Mouse (Mus musculus) midbrain, embryonic 15.5 days (tissue): ENCODE results near the gene Pla2g10. TPM values are rescaled to one million over a fixed set of nuclear protein-coding genes. Genes with fewer than 3 reads are reported as not detected.
"Not testable (repeated sequence)": the region's sequence is repeated elsewhere in the genome, so short reads cannot be mapped to it uniquely, and the experiment has no call there.

ENCODE experiments used
- ATAC-seq: fragments of 200-750 bp; cut with Nextera tagmentation; replicated peaks from 2 replicates; pipeline ENCODE4 v1.8.0; 2017; ENCODE audit warnings: moderate TSS enrichment
- H3K27ac ChIP-seq: fragments of 300-500 bp; sonication (generic); 2 replicates; pipeline ENCODE4 v1.5.1; 2015; ENCODE audit warnings: mild to moderate bottlenecking, inconsistent platforms
- H3K27me3 ChIP-seq: fragments of 300-500 bp; sonication (generic); replicated peaks from 2 replicates; pipeline ENCODE4 v1.6.1; 2015; ENCODE audit warnings: inconsistent platforms
- H3K36me3 ChIP-seq: fragments of 300-500 bp; sonication (generic); replicated peaks from 2 replicates; pipeline ENCODE4 v1.6.1; 2015; ENCODE audit warnings: inconsistent platforms
- H3K4me1 ChIP-seq: fragments of 300-500 bp; sonication (generic); 2 replicates; pipeline ENCODE4 v1.6.1; 2015; ENCODE audit warnings: inconsistent platforms
- H3K4me2 ChIP-seq: fragments of 300-500 bp; sonication (generic); 2 replicates; pipeline ENCODE4 v1.6.1; 2015; ENCODE audit warnings: inconsistent platforms, mild to moderate bottlenecking, moderate library complexity
- H3K4me3 ChIP-seq: fragments of 300-500 bp; sonication (generic); 2 replicates; pipeline ENCODE4 v1.5.1; 2015; ENCODE audit warnings: mild to moderate bottlenecking, inconsistent platforms
- H3K9ac ChIP-seq: fragments of 300-500 bp; sonication (generic); 2 replicates; pipeline ENCODE4 v1.6.1; 2015; ENCODE audit warnings: mild to moderate bottlenecking, inconsistent platforms
- H3K9me3 ChIP-seq: fragments of 300-500 bp; sonication (generic); 2 replicates; pipeline ENCODE4 v1.6.1; 2016; ENCODE audit warnings: inconsistent platforms
- WGBS: fragments of 180-500 bp; shearing (Covaris S2); methylation state at CpG from one replicate; pipeline ENCODE4 v1.1.7; 2015; ENCODE audit warnings: mixed read lengths; 5-methylcytosine and 5-hydroxymethylcytosine counted together
- polyA plus RNA-seq: library from polyadenylated mRNA; unstranded; fragments of >200 nt; fragmentation: Nextera tagmentation; extraction: Ambion mirVana; gene quantifications from 2 replicates; pipeline ENCODE4 v1.2.1, GENCODE M21; 2015

Pla2g10 gene
- polyA plus RNA-seq = 0.39 and 0.42 TPM in 2 replicates

- ATAC-seq = no peak; the same call in 1 of the 2 replicates
- H3K27me3 ChIP-seq = no peaks in the 10 kb centered on the region
- 15% methylated on average over 26 of the region's 26 CpGs for WGBS
- H3K4me3 ChIP-seq = 0 out of 2 replicates have a peak within 1 kb of the TSS, but pooled peaks have one; percentile 6
- H3K9me3 ChIP-seq = no peaks in the 10 kb centered on the region
- H3K9ac ChIP-seq = no peak within 1 kb of the TSS
- no peaks in the 10 kb centered on the region for H3K36me3 ChIP-seq
- H3K27ac ChIP-seq = no peak within 1 kb of the TSS
- no peaks in the 10 kb centered on the region for H3K4me1 ChIP-seq
- peak within 1 kb of the TSS; percentile 29 for H3K4me2 ChIP-seq
Measured at GRCm38 (mm10) chr16:13730285-13731255, at the start of gene Pla2g10. Gene Pla2g10 (minus strand): TSS chr16:13730983.

- WGBS = 91% methylated on average over 3 of the region's 3 CpGs
Measured at GRCm38 (mm10) chr16:13774651-13775050, 43.9 kb upstream of the Pla2g10 start.

GRCm38 (mm10) chr16:13774011-13774410, 43.2 kb upstream of the Pla2g10 start:
- not testable (repeated sequence) for H3K4me2 ChIP-seq, H3K36me3 ChIP-seq, H3K9ac ChIP-seq, H3K9me3 ChIP-seq, ATAC-seq, H3K27ac ChIP-seq, H3K27me3 ChIP-seq, H3K4me1 ChIP-seq, H3K4me3 ChIP-seq
- 94% methylated on average over 2 of the region's 2 CpGs for WGBS

More at GRCm38 (mm10) chr16:13774651-13775050, 43.9 kb upstream of the Pla2g10 start:
- H3K27me3 ChIP-seq, H3K4me3 ChIP-seq, H3K9me3 ChIP-seq, H3K36me3 ChIP-seq, ATAC-seq, H3K4me2 ChIP-seq, H3K9ac ChIP-seq, H3K27ac ChIP-seq, H3K4me1 ChIP-seq: not testable (repeated sequence)

GRCm38 (mm10) chr16:13772051-13772450, 41.3 kb upstream of the Pla2g10 start:
- not testable (repeated sequence) for H3K27ac ChIP-seq, H3K9me3 ChIP-seq, ATAC-seq, H3K36me3 ChIP-seq, H3K9ac ChIP-seq, H3K4me3 ChIP-seq, H3K27me3 ChIP-seq, H3K4me1 ChIP-seq, H3K4me2 ChIP-seq
- 83% methylated on average over 5 of the region's 5 CpGs for WGBS

- H3K4me2 ChIP-seq, H3K27me3 ChIP-seq, H3K27ac ChIP-seq, H3K9ac ChIP-seq, H3K9me3 ChIP-seq, H3K4me1 ChIP-seq, H3K36me3 ChIP-seq, H3K4me3 ChIP-seq, ATAC-seq: not testable (repeated sequence)
- 83% methylated on average over 4 of the region's 4 CpGs for WGBS
Measured at GRCm38 (mm10) chr16:13771603-13772002, 40.8 kb upstream of the Pla2g10 start.

GRCm38 (mm10) chr16:13766367-13766766, 35.6 kb upstream of the Pla2g10 start:
- no peak overlapping the region for H3K4me3 ChIP-seq
- no peaks in the 10 kb centered on the region for H3K27me3 ChIP-seq
- H3K4me2 ChIP-seq = no peak overlapping the region
- no peaks in the 10 kb centered on the region for H3K4me1 ChIP-seq
- no peak for ATAC-seq
- H3K9me3 ChIP-seq = no peaks in the 10 kb centered on the region
- no peak overlapping the region for H3K9ac ChIP-seq
- no peaks in the 10 kb centered on the region for H3K36me3 ChIP-seq
- H3K27ac ChIP-seq = no peak overlapping the region

DNA sequence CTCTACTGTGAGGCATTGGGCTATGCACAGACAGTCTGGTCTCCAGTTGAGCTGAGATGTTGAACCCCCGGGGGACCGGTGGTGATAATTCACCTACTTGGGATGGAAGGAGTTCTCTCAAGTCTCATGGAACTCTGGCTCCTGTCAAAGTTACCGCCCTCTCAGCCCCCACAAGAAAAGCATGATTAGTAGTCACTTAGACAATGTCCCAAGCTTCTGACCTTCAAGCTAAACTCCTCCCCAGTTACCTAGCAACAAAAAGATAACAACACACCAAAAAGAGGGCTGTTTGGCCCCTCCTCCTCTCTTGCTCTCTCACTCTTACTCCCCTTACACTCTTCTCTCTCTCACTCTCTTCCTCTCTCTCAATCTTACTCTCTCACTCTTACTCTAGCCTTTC, 33.7 kb upstream of the Pla2g10 start:
- Histone ChIP-seq H3K9me3 (no peaks in the 10 kb centered on the region), H3K4me2 (no peak overlapping the region), H3K9ac (no peak overlapping the region), H3K27ac (no peak overlapping the region), H3K4me1 (no peaks in the 10 kb centered on the region), H3K36me3 (no peaks in the 10 kb centered on the region), H3K4me3 (no peak overlapping the region), H3K27me3 (no peaks in the 10 kb centered on the region)
- WGBS = 87% methylated on average over 3 of the region's 3 CpGs
- no peak for ATAC-seq

- not testable (repeated sequence) for ATAC-seq
Measured at GRCm38 (mm10) chr16:13762807-13763206, 32.0 kb upstream of the Pla2g10 start.

DNA sequence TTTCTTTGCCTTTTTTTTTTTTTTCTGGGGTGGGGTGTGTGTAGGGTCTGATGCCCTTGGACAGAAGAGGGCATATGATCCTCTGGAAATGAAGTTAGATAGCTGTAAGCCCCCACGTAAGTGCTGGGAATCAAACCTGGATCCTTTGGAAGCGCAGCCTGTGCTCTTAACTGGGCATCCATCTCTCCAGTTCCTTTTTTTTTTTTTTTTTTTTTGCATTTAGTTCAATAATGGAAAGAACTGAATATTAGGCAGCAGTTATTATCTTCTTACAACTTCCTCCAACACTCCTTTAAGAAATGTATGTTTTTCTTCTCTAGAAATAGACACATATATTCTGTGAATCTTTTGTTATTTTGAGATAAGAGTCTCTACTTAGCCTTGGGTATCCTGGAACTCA, 27.0 kb upstream of the Pla2g10 start:
- H3K9me3 ChIP-seq = no peaks in the 10 kb centered on the region
- WGBS = 97% methylated on average over 2 of the region's 2 CpGs
- H3K4me1 ChIP-seq = peaks cover 9% of the 10 kb centered on the region
- no peak for ATAC-seq
- no peak overlapping the region for H3K27ac ChIP-seq
- H3K4me2 ChIP-seq = no peak overlapping the region
- no peak overlapping the region for H3K9ac ChIP-seq
- no peak overlapping the region for H3K4me3 ChIP-seq
- H3K27me3 ChIP-seq = no peaks in the 10 kb centered on the region
- H3K36me3 ChIP-seq = no peaks in the 10 kb centered on the region

More at GRCm38 (mm10) chr16:13762807-13763206, 32.0 kb upstream of the Pla2g10 start:
- not testable (repeated sequence) for H3K4me3 ChIP-seq, H3K36me3 ChIP-seq, H3K9ac ChIP-seq, H3K9me3 ChIP-seq, H3K4me2 ChIP-seq, H3K27me3 ChIP-seq, H3K27ac ChIP-seq, H3K4me1 ChIP-seq
- WGBS = 91% methylated on average over 1 of the region's 1 CpGs

DNA sequence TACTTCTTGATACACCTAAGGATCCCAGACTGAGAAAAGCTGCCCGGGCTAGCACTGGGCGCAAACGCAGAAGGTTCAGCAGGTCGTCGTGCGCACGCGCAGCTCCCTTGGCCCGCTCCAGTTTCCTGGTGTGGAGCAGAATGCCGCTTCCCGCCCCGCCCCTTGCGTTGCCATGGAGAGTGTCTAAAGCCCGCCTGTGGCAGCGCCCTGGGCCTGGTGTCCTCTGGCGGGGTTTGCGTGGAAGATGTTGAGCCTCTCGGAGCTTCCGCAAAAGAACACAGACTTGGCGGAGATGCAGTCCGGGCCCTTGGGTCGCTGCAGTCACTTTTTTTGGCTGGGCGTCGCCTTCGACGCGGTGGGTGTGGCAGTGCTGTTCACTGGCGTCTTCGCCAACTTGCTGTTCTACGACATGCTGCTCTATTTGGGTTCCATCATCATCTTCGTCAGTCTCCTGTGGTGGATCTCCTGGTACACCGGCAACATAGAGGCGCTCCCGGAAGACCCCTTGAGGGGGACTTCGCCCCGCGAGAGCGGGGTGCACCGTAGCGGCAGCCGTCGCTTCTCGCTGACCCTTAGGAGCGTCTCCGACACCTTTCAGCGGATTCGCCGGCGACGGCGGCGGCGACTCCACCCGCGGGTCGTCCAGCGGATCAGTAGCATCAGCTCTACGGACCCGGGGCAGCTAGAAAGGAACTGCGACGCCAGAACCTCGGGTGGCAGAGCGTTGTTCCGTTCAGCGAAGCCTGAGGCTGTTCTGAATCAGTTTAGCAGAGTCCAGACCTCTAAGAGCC, 23.8 kb upstream of the Pla2g10 start:
- no peaks in the 10 kb centered on the region for H3K9me3 ChIP-seq
- H3K4me1 ChIP-seq = peaks cover 9% of the 10 kb centered on the region
- H3K4me2 ChIP-seq = peak overlapping the region; percentile 84
- peak overlapping the region; percentile 57 for H3K9ac ChIP-seq
- peak overlapping the region; percentile 69 for H3K4me3 ChIP-seq
- WGBS = 2% methylated on average over 65 of the region's 65 CpGs
- ATAC-seq = peak; percentile 100
- peak overlapping the region; percentile 46 for H3K27ac ChIP-seq
- no peaks in the 10 kb centered on the region for H3K36me3 ChIP-seq
- no peaks in the 10 kb centered on the region for H3K27me3 ChIP-seq

DNA sequence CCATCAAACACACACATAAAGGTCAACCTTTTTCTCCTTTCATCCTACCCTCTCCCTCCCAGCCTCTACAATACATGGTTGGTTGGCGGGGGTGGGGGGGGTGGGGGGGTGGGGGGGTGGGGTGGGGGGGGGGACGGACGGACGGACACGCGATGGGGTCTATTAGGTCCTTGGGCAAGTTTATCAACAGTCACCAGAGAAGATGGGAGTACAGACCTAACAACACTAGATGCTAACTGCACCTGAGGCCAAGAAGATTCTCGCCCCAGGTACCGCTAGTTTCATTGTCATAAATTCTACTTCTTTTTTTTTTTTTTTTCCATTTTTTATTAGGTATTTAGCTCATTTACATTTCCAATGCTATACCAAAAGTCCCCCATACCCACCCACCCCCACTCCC, 23.2 kb upstream of the Pla2g10 start:
- peak overlapping the region; percentile 69 for H3K4me3 ChIP-seq
- H3K4me1 ChIP-seq = peaks cover 9% of the 10 kb centered on the region
- H3K4me2 ChIP-seq = peak overlapping the region; percentile 84
- peak overlapping the region; percentile 57; the same call in 1 of the 2 replicates for H3K9ac ChIP-seq
- no peaks in the 10 kb centered on the region for H3K27me3 ChIP-seq
- WGBS = 75% methylated on average over 8 of the region's 8 CpGs
- no peak overlapping the region for H3K27ac ChIP-seq
- no peaks in the 10 kb centered on the region for H3K36me3 ChIP-seq
- no peaks in the 10 kb centered on the region for H3K9me3 ChIP-seq
- ATAC-seq = peak; percentile 38; the same call in 1 of the 2 replicates

- H3K4me3 ChIP-seq = no peak overlapping the region
- H3K9ac ChIP-seq = no peak overlapping the region
- no peaks in the 10 kb centered on the region for H3K36me3 ChIP-seq
- no peaks in the 10 kb centered on the region for H3K27me3 ChIP-seq
- no peak for ATAC-seq
- H3K4me1 ChIP-seq = peaks cover 4% of the 10 kb centered on the region
- 94% methylated on average over 13 of the region's 13 CpGs for WGBS
- no peak overlapping the region for H3K4me2 ChIP-seq
- H3K27ac ChIP-seq = no peak overlapping the region
- H3K9me3 ChIP-seq = no peaks in the 10 kb centered on the region
Measured at GRCm38 (mm10) chr16:13750626-13751025, 19.8 kb upstream of the Pla2g10 start.
